Mouse (Mus musculus) midbrain, embryonic 13.5 days (tissue): ENCODE measurements at regions not wholly inside any gene's neighbourhood (a gene's known extent, or its start where the extent isn't known, plus 50 kb on each side); places are given as distances from the start of the nearest gene placed in this dataset.

ENCODE experiments used
- ATAC-seq: fragments of 200-750 bp; cut with Nextera tagmentation; 2 replicates; pipeline ENCODE4 v1.8.0; 2017; ENCODE audit warnings: mild to moderate bottlenecking, moderate TSS enrichment, moderate library complexity
- H3K27ac ChIP-seq: fragments of 300-500 bp; sonication (generic); 2 replicates; pipeline ENCODE4 v1.5.1; 2015; ENCODE audit warnings: inconsistent platforms, mild to moderate bottlenecking, moderate library complexity
- H3K27me3 ChIP-seq: fragments of 300-500 bp; sonication (generic); 2 replicates; pipeline ENCODE4 v1.6.1; 2015; ENCODE audit warnings: mild to moderate bottlenecking, inconsistent platforms
- H3K36me3 ChIP-seq: fragments of 300-500 bp; sonication (generic); 2 replicates; pipeline ENCODE4 v1.6.1; 2015; ENCODE audit warnings: mild to moderate bottlenecking, inconsistent platforms
- H3K4me1 ChIP-seq: fragments of 300-500 bp; sonication (generic); replicated peaks from 2 replicates; pipeline ENCODE4 v1.6.1; 2015; ENCODE audit warnings: inconsistent platforms
- H3K4me2 ChIP-seq: fragments of 300-500 bp; sonication (generic); replicated peaks from 2 replicates; pipeline ENCODE4 v1.6.1; 2015; ENCODE audit warnings: moderate library complexity, mild to moderate bottlenecking, inconsistent platforms
- H3K4me3 ChIP-seq: fragments of 300-500 bp; sonication (generic); replicated peaks from 2 replicates; pipeline ENCODE4 v1.5.1; 2015; ENCODE audit warnings: mild to moderate bottlenecking, inconsistent platforms
- H3K9ac ChIP-seq: fragments of 300-500 bp; sonication (generic); replicated peaks from 2 replicates; pipeline ENCODE4 v1.6.1; 2015; ENCODE audit warnings: mild to moderate bottlenecking, inconsistent platforms
- H3K9me3 ChIP-seq: fragments of 300-500 bp; sonication (generic); 2 replicates; pipeline ENCODE4 v1.6.1; 2016; ENCODE audit warnings: mild to moderate bottlenecking, inconsistent platforms
- WGBS: fragments of 180-500 bp; shearing (Covaris S2); methylation state at CpG from one replicate; pipeline ENCODE4 v1.1.7; 2015; 5-methylcytosine and 5-hydroxymethylcytosine counted together

DNA sequence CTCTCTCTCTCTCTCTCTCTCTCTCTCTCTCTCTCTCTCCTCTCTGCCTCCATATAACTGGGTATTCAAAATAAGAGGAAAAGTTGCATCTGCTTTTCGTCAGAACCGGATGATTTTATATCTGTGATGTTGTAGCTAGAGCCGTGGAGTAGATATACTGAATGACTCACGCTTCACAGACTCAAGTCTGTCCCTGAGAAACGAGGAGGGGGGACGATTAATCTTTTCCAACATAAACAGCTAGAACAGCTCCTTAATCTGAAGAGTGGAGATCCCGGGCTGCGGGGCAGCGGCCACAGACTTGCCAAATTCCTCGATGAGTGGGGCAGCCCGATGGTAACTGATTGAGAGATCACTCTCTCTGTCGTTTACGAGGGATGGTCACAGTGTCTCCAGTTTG lies 60.5 kb upstream of the Ankrd55 start:
- H3K4me2 ChIP-seq, result no peak overlapping the region
- H3K4me3 ChIP-seq, result no peak overlapping the region
- H3K36me3 ChIP-seq, result no peaks in the 10 kb centered on the region
- H3K4me1 ChIP-seq, result no peaks in the 10 kb centered on the region
- 0 out of 2 replicates have a peak, but pooled peaks cover 2% of the 10 kb centered on the region for H3K9me3 ChIP-seq
- H3K27ac ChIP-seq, result no peak overlapping the region
- no peak overlapping the region for H3K9ac ChIP-seq
- WGBS, result 84% methylated on average over 13 of the region's 13 CpGs
- no peaks in the 10 kb centered on the region for H3K27me3 ChIP-seq
- ATAC-seq, result no peak

DNA sequence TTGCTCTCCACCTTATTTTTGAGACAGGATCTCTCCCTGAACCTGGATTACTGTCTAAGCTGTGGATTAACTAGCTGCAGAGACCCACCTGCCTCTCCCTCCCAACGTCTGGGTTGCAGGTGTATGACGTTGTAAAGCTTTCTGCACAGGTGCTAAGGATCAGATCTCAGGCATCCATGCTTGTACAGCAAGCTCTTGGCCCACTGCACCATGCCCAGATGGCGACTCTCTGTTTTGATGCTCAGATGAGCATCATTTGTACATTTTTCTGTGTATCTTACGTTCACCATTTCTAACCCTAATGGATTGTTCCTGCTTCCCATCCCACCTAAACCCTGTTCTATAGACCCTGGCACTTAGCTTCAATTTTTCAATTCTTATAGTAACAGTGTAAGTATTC lies 59.4 kb upstream of the Ankrd55 start:
- Histone ChIP-seq H3K4me3 (no peak overlapping the region), H3K9ac (no peak overlapping the region), H3K9me3 (0 out of 2 replicates have a peak, but pooled peaks cover 2% of the 10 kb centered on the region), H3K27me3 (no peaks in the 10 kb centered on the region), H3K27ac (no peak overlapping the region), H3K4me2 (no peak overlapping the region), H3K36me3 (no peaks in the 10 kb centered on the region), H3K4me1 (no peaks in the 10 kb centered on the region)
- WGBS, result 83% methylated on average over 4 of the region's 4 CpGs
- ATAC-seq, result no peak

DNA sequence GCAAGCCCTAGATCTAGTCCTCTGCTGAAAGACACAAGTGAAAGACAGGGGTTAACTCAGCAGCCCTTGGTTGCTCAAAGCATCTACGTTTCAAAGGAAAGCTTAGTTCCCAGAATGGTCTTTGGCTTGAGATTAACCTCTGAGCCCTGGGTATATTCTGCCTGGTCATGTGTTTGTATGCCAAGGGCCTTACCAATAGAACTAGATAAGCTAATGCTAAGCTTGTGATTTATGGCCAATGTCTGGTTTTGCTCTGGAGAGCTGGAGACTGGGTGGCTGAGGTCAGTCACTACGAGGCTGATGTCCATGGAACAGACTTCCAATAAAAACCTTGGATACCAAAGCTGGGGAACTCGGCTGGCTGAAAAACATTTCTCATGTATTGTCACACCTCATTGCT lies 58.1 kb upstream of the Ankrd55 start:
- Histone ChIP-seq H3K9me3 (no peaks in the 10 kb centered on the region), H3K27ac (no peak overlapping the region), H3K27me3 (no peaks in the 10 kb centered on the region), H3K4me2 (no peak overlapping the region), H3K4me3 (no peak overlapping the region), H3K4me1 (no peaks in the 10 kb centered on the region), H3K36me3 (no peaks in the 10 kb centered on the region), H3K9ac (no peak overlapping the region)
- 76% methylated on average over 3 of the region's 3 CpGs for WGBS
- ATAC-seq, result no peak

DNA sequence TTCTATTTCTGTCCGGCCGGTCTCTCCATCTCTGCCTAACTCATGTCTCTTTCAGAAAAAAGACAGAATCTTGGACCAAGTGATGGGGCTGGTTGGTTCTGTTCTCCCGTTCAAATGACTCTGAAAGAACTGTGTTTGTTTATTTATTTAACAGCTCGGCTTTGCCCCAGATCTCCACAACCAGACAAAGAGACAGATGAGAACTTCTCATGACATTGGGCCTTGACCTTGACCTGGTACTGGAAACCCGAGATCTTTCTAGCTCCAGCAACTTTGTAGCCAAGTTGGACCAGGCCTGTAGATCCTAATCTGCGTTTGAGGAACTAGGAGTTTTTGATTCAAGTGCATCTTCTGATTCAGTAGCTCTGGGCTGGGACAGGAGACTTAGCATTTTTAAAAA lies 53.6 kb upstream of the Ankrd55 start:
- WGBS, result 91% methylated on average over 6 of the region's 6 CpGs

DNA sequence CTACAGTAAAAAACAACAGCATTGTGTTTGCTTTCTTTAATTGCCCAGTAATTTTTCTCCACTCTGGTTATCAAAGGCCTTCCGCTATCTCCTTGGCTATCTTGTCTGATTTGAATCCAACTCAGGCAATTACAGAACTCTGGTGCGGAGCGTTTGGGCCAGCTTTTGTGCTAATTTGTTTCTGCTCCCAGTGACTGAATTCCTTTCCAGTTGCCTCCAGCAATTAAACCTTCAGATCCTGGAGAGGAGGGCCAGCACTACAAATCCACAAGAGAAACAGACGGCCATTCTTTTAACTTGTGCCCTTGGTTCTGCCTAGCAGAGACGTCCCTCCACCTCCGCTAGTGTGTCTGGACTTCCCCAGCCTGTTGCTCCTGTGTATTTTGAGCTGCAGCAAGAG lies 51.3 kb upstream of the Ankrd55 start:
- no peak overlapping the region for H3K4me3 ChIP-seq
- H3K9ac ChIP-seq, result no peak overlapping the region
- peaks cover 28% of the 10 kb centered on the region for H3K27me3 ChIP-seq
- H3K4me1 ChIP-seq, result peaks cover 7% of the 10 kb centered on the region; the same call in 1 of the 2 replicates
- no peaks in the 10 kb centered on the region for H3K36me3 ChIP-seq
- no peaks in the 10 kb centered on the region for H3K9me3 ChIP-seq
- H3K27ac ChIP-seq, result no peak overlapping the region
- H3K4me2 ChIP-seq, result no peak overlapping the region
- ATAC-seq, result no peak
- 60% methylated on average over 6 of the region's 6 CpGs for WGBS

More for the DNA sequence above, 53.6 kb upstream of the Ankrd55 start:
- no peak overlapping the region for H3K4me3 ChIP-seq
- no peaks in the 10 kb centered on the region for H3K4me1 ChIP-seq
- ATAC-seq, result no peak
- H3K36me3 ChIP-seq, result no peaks in the 10 kb centered on the region
- no peak overlapping the region for H3K27ac ChIP-seq
- H3K27me3 ChIP-seq, result peaks cover 22% of the 10 kb centered on the region
- no peak overlapping the region for H3K4me2 ChIP-seq
- H3K9me3 ChIP-seq, result no peaks in the 10 kb centered on the region
- H3K9ac ChIP-seq, result no peak overlapping the region

DNA sequence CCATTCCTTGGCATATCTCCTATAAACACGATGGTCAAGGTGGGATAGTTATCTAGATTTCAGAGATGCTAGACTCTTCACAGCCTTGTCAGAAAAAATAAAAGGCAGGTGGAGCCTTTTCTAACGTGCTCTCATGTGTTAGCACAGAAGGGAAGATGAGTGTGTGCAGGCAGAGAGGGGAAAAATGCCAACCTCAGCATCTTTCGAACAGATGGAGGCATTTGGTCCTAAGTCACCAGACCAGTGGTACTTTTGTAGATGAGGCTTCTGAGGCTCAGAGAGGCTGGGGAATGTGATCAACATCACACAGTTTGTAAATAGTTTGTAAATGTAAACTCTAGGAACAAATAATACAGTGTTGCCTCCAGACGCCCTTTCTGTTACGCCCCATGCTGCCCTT lies 50.9 kb upstream of the Ankrd55 start:
- Histone ChIP-seq H3K27ac (no peak overlapping the region), H3K27me3 (peaks cover 28% of the 10 kb centered on the region), H3K4me1 (peaks cover 7% of the 10 kb centered on the region; the same call in 1 of the 2 replicates), H3K9me3 (no peaks in the 10 kb centered on the region), H3K9ac (no peak overlapping the region), H3K4me3 (no peak overlapping the region), H3K4me2 (no peak overlapping the region), H3K36me3 (no peaks in the 10 kb centered on the region)
- WGBS, result 75% methylated on average over 5 of the region's 5 CpGs
- ATAC-seq, result no peak

DNA sequence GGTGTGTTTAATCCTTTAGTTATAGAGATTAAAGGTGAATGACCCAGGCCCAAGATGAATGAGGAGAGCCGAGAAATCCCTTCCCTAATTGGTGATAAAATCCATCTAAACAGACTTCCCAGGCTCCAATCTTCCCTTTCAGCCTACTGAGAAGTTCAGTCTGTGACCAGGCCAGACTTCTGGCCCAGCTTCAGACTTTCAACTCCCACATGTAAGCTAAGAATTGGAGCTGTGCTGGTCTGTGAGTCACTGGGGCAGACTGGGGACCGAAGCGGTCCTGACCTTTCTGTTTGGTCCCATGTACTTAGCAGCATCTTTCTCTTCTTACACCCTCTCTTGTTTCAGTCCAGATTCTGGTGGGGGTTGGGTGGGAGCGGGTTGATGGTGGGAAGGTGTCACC lies 50.3 kb upstream of the Ankrd55 start:
- Histone ChIP-seq H3K4me1 (peaks cover 7% of the 10 kb centered on the region; the same call in 1 of the 2 replicates), H3K4me3 (no peak overlapping the region), H3K27me3 (peaks cover 28% of the 10 kb centered on the region), H3K9me3 (no peaks in the 10 kb centered on the region), H3K27ac (no peak overlapping the region), H3K4me2 (no peak overlapping the region), H3K36me3 (no peaks in the 10 kb centered on the region), H3K9ac (no peak overlapping the region)
- 57% methylated on average over 4 of the region's 4 CpGs for WGBS
- no peak for ATAC-seq
